Mouse (Mus musculus) intestine, embryonic 15.5 days (tissue): Measurements from ENCODE around the gene Fxyd6. TPM values are rescaled to one million over a fixed set of nuclear protein-coding genes. Genes with fewer than 3 reads are reported as not detected.

ENCODE experiments used
- ATAC-seq: fragments of 200-750 bp; cut with Nextera tagmentation; 2 replicates; pipeline ENCODE4 v1.8.0; 2017; ENCODE audit warnings: moderate TSS enrichment, moderate library complexity
- H3K27ac ChIP-seq: fragments of 300-500 bp; sonication (generic); 2 replicates; pipeline ENCODE4 v1.5.1; 2015; ENCODE audit warnings: mild to moderate bottlenecking, inconsistent platforms
- H3K27me3 ChIP-seq: fragments of 300-500 bp; sonication (generic); replicated peaks from 2 replicates; pipeline ENCODE4 v1.6.1; 2015; ENCODE audit warnings: inconsistent platforms
- H3K36me3 ChIP-seq: fragments of 300-500 bp; sonication (generic); 2 replicates; pipeline ENCODE4 v1.6.1; 2015; ENCODE audit warnings: inconsistent platforms
- H3K4me1 ChIP-seq: fragments of 300-500 bp; sonication (generic); replicated peaks from 2 replicates; pipeline ENCODE4 v1.6.1; 2015; ENCODE audit warnings: inconsistent platforms
- H3K4me2 ChIP-seq: fragments of 300-500 bp; sonication (generic); replicated peaks from 2 replicates; pipeline ENCODE4 v1.6.1; 2015; ENCODE audit warnings: mild to moderate bottlenecking, inconsistent platforms
- H3K4me3 ChIP-seq: fragments of 300-500 bp; sonication (generic); replicated peaks from 2 replicates; pipeline ENCODE4 v1.5.1; 2015; ENCODE audit warnings: inconsistent platforms
- H3K9ac ChIP-seq: fragments of 300-500 bp; sonication (generic); 2 replicates; pipeline ENCODE4 v1.6.1; 2015; ENCODE audit warnings: inconsistent platforms
- H3K9me3 ChIP-seq: fragments of 300-500 bp; sonication (generic); 2 replicates; pipeline ENCODE4 v1.6.1; 2016; ENCODE audit warnings: inconsistent platforms
- WGBS: fragments of 180-500 bp; shearing (Covaris S2); methylation state at CpG from one replicate; pipeline ENCODE4 v1.1.7; 2015; 5-methylcytosine and 5-hydroxymethylcytosine counted together
- polyA plus RNA-seq: library from polyadenylated mRNA; unstranded; fragments of >200 nt; fragmentation: Nextera tagmentation; extraction: Ambion mirVana; gene quantifications from 2 replicates; pipeline ENCODE4 v1.2.1, GENCODE M21; 2015

Fxyd6 gene
- polyA plus RNA-seq = 76.5 and 77.2 TPM in 2 replicates

- Histone ChIP-seq H3K4me1 (peaks cover 8% of the 10 kb centered on the region), H3K9me3 (no peaks in the 10 kb centered on the region), H3K4me2 (peak within 1 kb of the TSS; percentile 92), H3K36me3 (no peaks in the 10 kb centered on the region), H3K27me3 (peaks cover 5% of the 10 kb centered on the region; the same call in 1 of the 2 replicates), H3K9ac (peak within 1 kb of the TSS; percentile 50), H3K4me3 (peak within 1 kb of the TSS; percentile 55), H3K27ac (0 out of 2 replicates have a peak within 1 kb of the TSS, but pooled peaks have one; percentile 36)
- WGBS = 0% methylated on average over 28 of the region's 28 CpGs
- peak; percentile 81 for ATAC-seq
Measured at GRCm38 (mm10) chr9:45370117-45370561, at the start of gene Fxyd6. Gene Fxyd6 (plus strand): TSS chr9:45370185.

GRCm38 (mm10) chr9:45321465-45321864 lies 48.5 kb upstream of the Fxyd6 start:
- Histone ChIP-seq H3K27me3 (no peaks in the 10 kb centered on the region), H3K36me3 (no peaks in the 10 kb centered on the region), H3K9ac (no peak overlapping the region), H3K9me3 (no peaks in the 10 kb centered on the region), H3K4me2 (no peak overlapping the region), H3K4me3 (no peak overlapping the region), H3K4me1 (peaks cover 10% of the 10 kb centered on the region; the same call in 1 of the 2 replicates), H3K27ac (no peak overlapping the region)
- no peak for ATAC-seq
- 88% methylated on average over 6 of the region's 6 CpGs for WGBS

GRCm38 (mm10) chr9:45321946-45322430 lies 48.0 kb upstream of the Fxyd6 start:
- Histone ChIP-seq H3K36me3 (no peaks in the 10 kb centered on the region), H3K4me3 (no peak overlapping the region), H3K4me2 (no peak overlapping the region), H3K4me1 (peaks cover 10% of the 10 kb centered on the region; the same call in 1 of the 2 replicates), H3K9ac (no peak overlapping the region), H3K27ac (no peak overlapping the region), H3K9me3 (no peaks in the 10 kb centered on the region), H3K27me3 (no peaks in the 10 kb centered on the region)
- WGBS = 79% methylated on average over 4 of the region's 4 CpGs
- ATAC-seq = no peak

GRCm38 (mm10) chr9:45326390-45326789 lies 43.6 kb upstream of the Fxyd6 start:
- Histone ChIP-seq H3K27me3 (no peaks in the 10 kb centered on the region), H3K4me3 (no peak overlapping the region), H3K27ac (no peak overlapping the region), H3K4me1 (no peaks in the 10 kb centered on the region), H3K36me3 (no peaks in the 10 kb centered on the region), H3K9ac (no peak overlapping the region), H3K9me3 (no peaks in the 10 kb centered on the region), H3K4me2 (no peak overlapping the region)
- no peak for ATAC-seq
- 83% methylated on average over 9 of the region's 9 CpGs for WGBS

- Histone ChIP-seq H3K4me1 (no peaks in the 10 kb centered on the region), H3K4me3 (no peak overlapping the region), H3K36me3 (no peaks in the 10 kb centered on the region), H3K9ac (no peak overlapping the region), H3K4me2 (no peak overlapping the region), H3K9me3 (no peaks in the 10 kb centered on the region), H3K27ac (no peak overlapping the region), H3K27me3 (no peaks in the 10 kb centered on the region)
- ATAC-seq = no peak
- 88% methylated on average over 4 of the region's 4 CpGs for WGBS
Measured at GRCm38 (mm10) chr9:45328263-45328662, 41.7 kb upstream of the Fxyd6 start.

- no peaks in the 10 kb centered on the region for H3K9me3 ChIP-seq
- no peak overlapping the region for H3K4me3 ChIP-seq
- 92% methylated on average over 6 of the region's 6 CpGs for WGBS
- H3K36me3 ChIP-seq = no peaks in the 10 kb centered on the region
- no peaks in the 10 kb centered on the region for H3K27me3 ChIP-seq
- H3K4me1 ChIP-seq = no peaks in the 10 kb centered on the region
- no peak overlapping the region for H3K9ac ChIP-seq
- no peak overlapping the region for H3K4me2 ChIP-seq
- H3K27ac ChIP-seq = no peak overlapping the region
- ATAC-seq = no peak
Measured at GRCm38 (mm10) chr9:45329577-45329976, 40.4 kb upstream of the Fxyd6 start.

GRCm38 (mm10) chr9:45337406-45337805 lies 32.6 kb upstream of the Fxyd6 start:
- no peak for ATAC-seq
- WGBS = 72% methylated on average over 2 of the region's 2 CpGs
- H3K4me3 ChIP-seq = no peak overlapping the region

GRCm38 (mm10) chr9:45343066-45343465 lies 26.9 kb upstream of the Fxyd6 start:
- no peaks in the 10 kb centered on the region for H3K4me1 ChIP-seq
- H3K27ac ChIP-seq = no peak overlapping the region
- 87% methylated on average over 3 of the region's 3 CpGs for WGBS
- H3K9ac ChIP-seq = no peak overlapping the region
- no peaks in the 10 kb centered on the region for H3K27me3 ChIP-seq
- H3K4me3 ChIP-seq = no peak overlapping the region
- H3K36me3 ChIP-seq = no peaks in the 10 kb centered on the region
- ATAC-seq = no peak
- no peak overlapping the region for H3K4me2 ChIP-seq
- no peaks in the 10 kb centered on the region for H3K9me3 ChIP-seq

More at GRCm38 (mm10) chr9:45337406-45337805, 32.6 kb upstream of the Fxyd6 start:
- H3K9me3 ChIP-seq = no peaks in the 10 kb centered on the region
- no peak overlapping the region for H3K27ac ChIP-seq
- no peak overlapping the region for H3K4me2 ChIP-seq
- H3K9ac ChIP-seq = no peak overlapping the region
- no peaks in the 10 kb centered on the region for H3K27me3 ChIP-seq
- H3K36me3 ChIP-seq = no peaks in the 10 kb centered on the region
- no peaks in the 10 kb centered on the region for H3K4me1 ChIP-seq

- Histone ChIP-seq H3K4me3 (no peak overlapping the region), H3K9me3 (no peaks in the 10 kb centered on the region), H3K27me3 (no peaks in the 10 kb centered on the region), H3K27ac (no peak overlapping the region), H3K4me1 (no peaks in the 10 kb centered on the region), H3K4me2 (no peak overlapping the region), H3K36me3 (no peaks in the 10 kb centered on the region), H3K9ac (no peak overlapping the region)
- 53% methylated on average over 2 of the region's 2 CpGs for WGBS
- no peak for ATAC-seq
Measured at GRCm38 (mm10) chr9:45345516-45345915, 24.5 kb upstream of the Fxyd6 start.

GRCm38 (mm10) chr9:45346276-45346675 lies 23.7 kb upstream of the Fxyd6 start:
- Histone ChIP-seq H3K27me3 (no peaks in the 10 kb centered on the region), H3K4me1 (no peaks in the 10 kb centered on the region), H3K9ac (no peak overlapping the region), H3K36me3 (no peaks in the 10 kb centered on the region), H3K9me3 (no peaks in the 10 kb centered on the region), H3K27ac (no peak overlapping the region), H3K4me3 (no peak overlapping the region), H3K4me2 (no peak overlapping the region)
- ATAC-seq = no peak
- WGBS = 82% methylated on average over 6 of the region's 6 CpGs

- H3K9ac ChIP-seq = no peak overlapping the region
- no peaks in the 10 kb centered on the region for H3K4me1 ChIP-seq
- H3K4me3 ChIP-seq = no peak overlapping the region
- no peak overlapping the region for H3K27ac ChIP-seq
- no peaks in the 10 kb centered on the region for H3K36me3 ChIP-seq
- H3K27me3 ChIP-seq = no peaks in the 10 kb centered on the region
- ATAC-seq = no peak
- no peaks in the 10 kb centered on the region for H3K9me3 ChIP-seq
- no peak overlapping the region for H3K4me2 ChIP-seq
- 74% methylated on average over 6 of the region's 6 CpGs for WGBS
Measured at GRCm38 (mm10) chr9:45348560-45348959, 21.4 kb upstream of the Fxyd6 start.

GRCm38 (mm10) chr9:45349181-45349580 lies 20.8 kb upstream of the Fxyd6 start:
- Histone ChIP-seq H3K27me3 (no peaks in the 10 kb centered on the region), H3K4me2 (no peak overlapping the region), H3K9me3 (no peaks in the 10 kb centered on the region), H3K36me3 (no peaks in the 10 kb centered on the region), H3K9ac (no peak overlapping the region), H3K4me1 (no peaks in the 10 kb centered on the region), H3K4me3 (no peak overlapping the region), H3K27ac (no peak overlapping the region)
- no peak for ATAC-seq
- 35% methylated on average over 4 of the region's 4 CpGs for WGBS

- ATAC-seq = no peak
- no peak overlapping the region for H3K4me2 ChIP-seq
- 25% methylated on average over 5 of the region's 5 CpGs for WGBS
Measured at GRCm38 (mm10) chr9:45349851-45350250, 20.1 kb upstream of the Fxyd6 start.

More at GRCm38 (mm10) chr9:45349851-45350250, 20.1 kb upstream of the Fxyd6 start:
- Histone ChIP-seq H3K4me1 (no peaks in the 10 kb centered on the region), H3K9me3 (no peaks in the 10 kb centered on the region), H3K27me3 (no peaks in the 10 kb centered on the region), H3K9ac (no peak overlapping the region), H3K4me3 (no peak overlapping the region), H3K27ac (no peak overlapping the region), H3K36me3 (no peaks in the 10 kb centered on the region)
